Mouse (Mus musculus) R1 (cell line): ENCODE results near the gene Wdr61.

Experiments used
- DNase-seq: peaks from one replicate; pipeline ENCODE4 v3.0.0-alpha.2; 2018; ENCODE audit warnings: low read depth, low spot score

Gene Wdr61

DNA sequence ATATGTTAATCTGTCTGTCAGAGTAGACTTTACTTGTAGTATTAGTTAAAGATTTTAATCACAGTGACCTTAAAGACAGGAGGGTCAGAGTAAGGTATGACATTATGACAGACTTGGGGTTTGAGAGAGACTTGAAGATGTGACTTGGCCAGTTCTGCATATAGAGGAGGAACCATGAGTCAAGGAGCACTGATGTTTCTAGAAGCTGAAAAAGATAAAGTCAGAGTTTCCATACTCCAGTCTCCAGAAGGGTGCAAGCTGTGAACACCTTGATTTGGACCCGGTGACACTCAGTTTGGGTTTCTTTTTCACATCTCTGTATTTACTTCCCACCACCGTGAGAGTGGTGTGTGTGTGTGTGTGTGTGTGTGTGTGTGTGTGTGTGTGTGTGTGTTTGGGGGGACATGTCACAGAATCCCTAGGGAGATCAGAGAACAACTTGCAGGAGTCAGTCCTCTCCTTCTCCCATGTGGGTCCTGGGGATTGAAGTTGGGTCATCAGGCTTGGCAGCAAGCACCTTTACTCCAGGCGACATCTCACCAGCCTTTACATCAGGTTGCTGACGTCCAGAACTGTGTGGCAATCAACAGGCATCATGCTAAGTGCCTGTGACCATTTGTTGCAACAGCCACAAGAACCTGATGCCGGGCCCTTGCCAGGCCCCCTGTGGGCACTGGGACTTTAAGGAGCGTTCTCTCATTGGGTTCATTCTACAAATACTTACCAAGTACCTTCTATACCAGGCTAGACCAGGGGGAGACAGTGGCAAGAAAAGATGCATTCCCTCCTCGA lies 50.3 kb downstream of the Wdr61 start:
- DNase-seq, result no peak

DNA sequence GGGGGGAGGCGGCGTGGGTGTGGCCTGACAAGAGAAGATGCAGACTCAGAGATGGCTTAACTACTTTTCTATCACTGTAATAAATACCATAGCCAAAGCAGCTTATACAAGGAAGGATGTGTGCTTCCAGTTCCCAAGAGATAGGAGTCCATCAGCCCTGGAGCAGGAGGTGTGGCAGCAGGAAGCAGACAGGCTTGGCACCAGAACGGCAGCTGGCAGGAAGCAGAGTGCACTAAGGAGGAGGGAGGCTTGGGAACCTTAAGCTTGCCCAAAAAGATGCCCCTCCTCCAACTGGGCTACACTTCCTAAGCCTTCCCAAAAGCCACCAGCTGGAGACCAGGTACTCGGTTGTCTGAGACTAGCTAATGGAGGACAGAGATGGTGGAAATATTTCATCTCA lies 51.5 kb downstream of the Wdr61 start:
- DNase-seq, result no peak

DNA sequence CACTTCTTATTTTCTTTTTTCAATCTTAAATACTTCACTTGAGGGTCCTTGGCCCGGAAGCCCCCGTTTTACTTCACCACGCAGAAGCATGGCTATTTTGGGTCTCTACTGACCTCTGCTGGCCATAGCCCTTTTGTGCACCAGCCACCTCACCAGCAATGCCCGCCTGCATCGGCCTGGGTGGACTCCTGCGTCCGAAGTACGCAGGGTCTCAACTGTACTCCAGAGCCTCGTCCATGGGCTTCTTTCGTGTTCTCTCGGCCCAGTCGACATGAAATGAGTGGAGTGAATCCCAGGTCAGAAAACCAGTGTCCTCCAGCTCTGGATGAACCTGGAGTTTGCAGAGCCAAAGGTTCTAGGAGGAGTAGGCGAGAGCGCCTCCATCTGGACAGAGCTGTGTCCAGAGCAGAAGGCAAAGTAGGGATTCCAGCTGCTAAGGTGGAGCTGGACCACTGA lies 57.8 kb downstream of the Wdr61 start:
- DNase-seq, result peak; percentile 63

DNA sequence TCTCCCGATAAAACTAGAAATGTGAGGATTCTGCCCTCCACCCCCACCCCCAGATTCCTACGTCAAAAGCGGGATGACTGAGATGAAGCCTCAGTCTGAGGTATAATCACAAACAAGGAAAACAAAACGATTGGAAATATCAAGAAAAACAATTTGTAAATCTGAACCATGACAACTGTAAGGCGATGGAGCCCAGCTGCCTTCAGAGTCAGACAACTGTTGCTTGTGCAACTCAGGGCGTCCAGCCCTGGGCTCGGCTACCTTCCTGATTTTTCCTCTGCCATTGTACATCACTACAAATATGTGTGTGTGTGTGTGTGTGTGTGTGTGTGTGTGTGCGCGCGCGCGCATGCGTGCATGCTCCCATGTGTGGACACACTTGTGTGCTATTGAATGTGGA lies 60.4 kb downstream of the Wdr61 start:
- no peak for DNase-seq

DNA sequence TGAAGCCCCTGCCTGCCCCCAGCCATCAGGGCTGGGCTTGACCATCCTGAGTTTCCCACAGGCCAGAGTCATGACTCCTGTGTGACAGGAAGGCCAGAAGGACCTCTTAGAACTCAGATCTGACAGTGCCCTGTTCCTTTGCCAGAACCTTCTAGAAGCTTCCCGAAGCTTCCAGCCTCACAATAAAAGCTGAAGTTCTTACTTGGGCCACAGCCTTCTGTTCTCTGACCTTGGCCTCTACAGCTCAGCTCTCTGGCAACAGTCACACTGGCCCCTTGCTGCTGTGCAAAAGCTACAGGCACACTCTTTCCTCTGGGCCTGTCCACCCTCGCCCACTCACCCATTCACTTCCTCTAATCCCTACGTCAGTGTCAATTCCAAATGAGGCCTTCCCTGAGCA lies 62.4 kb downstream of the Wdr61 start:
- DNase-seq, result no peak

DNA sequence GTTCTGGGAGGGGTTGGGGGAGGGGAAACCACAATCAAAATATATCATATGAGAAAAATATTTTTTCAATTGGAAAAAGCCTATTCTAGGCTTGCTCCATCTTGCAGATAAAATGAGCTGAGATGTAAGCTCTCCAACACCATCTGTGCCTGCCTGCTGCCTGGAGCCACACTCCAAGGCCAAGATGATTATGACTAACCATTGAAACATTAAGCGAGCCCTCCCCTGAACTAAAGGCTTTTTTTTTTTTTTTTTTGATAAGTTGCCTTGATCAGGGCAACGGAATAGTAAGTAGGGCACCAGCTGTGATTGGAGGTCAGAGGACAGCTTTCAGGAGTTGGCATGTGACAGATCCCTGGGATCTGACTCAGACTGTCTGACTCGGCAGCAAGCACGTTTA lies 65.9 kb downstream of the Wdr61 start:
- DNase-seq, result no peak

DNA sequence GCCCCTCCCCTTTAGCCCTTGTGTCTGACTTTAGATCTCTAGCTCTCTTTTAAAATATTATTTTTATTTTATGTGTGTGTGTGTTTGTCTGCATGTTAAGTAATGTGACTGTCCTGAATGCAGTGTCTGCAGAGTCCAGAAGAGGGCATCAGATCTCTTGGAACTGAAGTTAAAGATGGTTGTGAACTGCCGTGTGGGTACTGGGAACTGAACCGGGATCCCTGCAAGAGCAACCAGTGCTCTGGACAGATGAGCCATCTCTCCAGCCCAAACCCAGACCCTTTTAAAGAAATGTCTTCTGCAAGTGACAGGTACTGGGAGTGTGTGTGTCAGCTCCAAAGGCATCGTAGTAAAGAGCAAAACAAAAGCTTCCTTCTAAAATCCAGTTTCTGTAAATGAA lies 68.2 kb downstream of the Wdr61 start:
- DNase-seq, result peak; percentile 50
